Mouse (Mus musculus) thymus, adult 2 months (tissue): ENCODE data around the gene Defb23.

ENCODE experiments used
- CTCF ChIP-seq: fragments of 200-500 bp; IDR thresholded peaks from 2 replicates; pipeline ENCODE4 v1.5.1; 2012; ENCODE audit warnings: mild to moderate bottlenecking, control low read depth, low read length, moderate library complexity, borderline replicate concordance; ENCODE audit not compliant: control insufficient read depth, poor library complexity, insufficient read depth; ENCODE audit errors: extremely low read depth
- POLR2A ChIP-seq: fragments of 200-500 bp; IDR thresholded peaks from 2 replicates; pipeline ENCODE4 v1.6.1; 2012; ENCODE audit warnings: mild to moderate bottlenecking, low read length, control low read depth, moderate library complexity; ENCODE audit not compliant: control insufficient read depth, poor library complexity, insufficient read depth; ENCODE audit errors: extremely low read depth

DNA sequence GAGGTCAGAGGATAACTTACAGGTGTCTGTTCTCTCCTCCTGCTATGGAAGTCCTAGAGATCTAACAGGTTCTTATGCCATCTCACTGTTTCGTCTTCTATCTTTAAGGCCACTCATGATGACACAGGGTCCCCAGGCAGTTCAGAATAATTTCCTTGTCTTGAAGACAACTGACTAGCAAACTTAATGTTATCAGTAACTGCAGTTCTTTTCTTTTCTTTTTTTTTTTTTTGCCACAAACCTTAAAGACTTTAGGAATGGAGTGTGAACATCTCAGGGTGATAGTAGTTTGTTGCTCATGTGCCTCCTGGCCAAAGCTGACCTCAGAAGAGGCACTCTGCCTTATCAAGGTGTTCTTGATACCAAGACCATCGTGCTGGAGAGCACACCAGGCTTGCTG lies 17.8 kb downstream of the Defb23 start:
- TF ChIP-seq CTCF: no peak
- TF ChIP-seq POLR2A: no peak
